Mouse (Mus musculus) intestine, embryonic 14.5 days (tissue): ENCODE data around the gene Vps53. TPM values are rescaled to one million over a fixed set of nuclear protein-coding genes. Genes with fewer than 3 reads are reported as not detected.
A peak's percentile ranks its signal among the peaks of the same experiment; 100 is the strongest.
"Not testable (repeated sequence)": the region's sequence is repeated elsewhere in the genome, so short reads cannot be mapped to it uniquely, and the experiment has no call there.

ENCODE experiments used
- ATAC-seq: fragments of 200-750 bp; cut with Nextera tagmentation; replicated peaks from 2 replicates; pipeline ENCODE4 v1.8.0; 2017; ENCODE audit warnings: low read depth, moderate number of reproducible peaks, moderate TSS enrichment, moderate library complexity; ENCODE audit not compliant: low FRiP score, low TSS enrichment
- DNase-seq: peaks from one replicate; pipeline ENCODE4 v3.0.0-alpha.2; 2018; ENCODE audit warnings: low spot score
- H3K27ac ChIP-seq: fragments of 300-500 bp; sonication (generic); 2 replicates; pipeline ENCODE4 v1.5.1; 2014; ENCODE audit warnings: low read depth, mild to moderate bottlenecking, control low read depth
- H3K27me3 ChIP-seq: fragments of 300-500 bp; sonication (generic); replicated peaks from 2 replicates; pipeline ENCODE4 v1.6.1; 2014; ENCODE audit warnings: low read length, control low read depth; ENCODE audit not compliant: control insufficient read depth, insufficient read depth
- H3K36me3 ChIP-seq: fragments of 300-500 bp; sonication (generic); 2 replicates; pipeline ENCODE4 v1.6.1; 2014; ENCODE audit warnings: low read length, control low read depth; ENCODE audit not compliant: control insufficient read depth, insufficient read depth
- H3K4me1 ChIP-seq: fragments of 300-500 bp; sonication (generic); replicated peaks from 2 replicates; pipeline ENCODE4 v1.6.1; 2014; ENCODE audit warnings: low read length, control low read depth, mixed read lengths; ENCODE audit not compliant: control insufficient read depth, insufficient read depth
- H3K4me2 ChIP-seq: fragments of 300-500 bp; sonication (generic); 2 replicates; pipeline ENCODE4 v1.6.1; 2014; ENCODE audit warnings: low read length
- H3K4me3 ChIP-seq: fragments of 300-500 bp; sonication (generic); 2 replicates; pipeline ENCODE4 v1.5.1; 2014; ENCODE audit warnings: low read depth, low read length, control low read depth, mixed read lengths
- H3K9ac ChIP-seq: fragments of 300-500 bp; sonication (generic); 2 replicates; pipeline ENCODE4 v1.6.1; 2014; ENCODE audit warnings: mild to moderate bottlenecking, low read length
- H3K9me3 ChIP-seq: fragments of 300-500 bp; sonication (generic); 2 replicates; pipeline ENCODE4 v1.6.1; 2016; ENCODE audit warnings: low read length, control low read depth; ENCODE audit not compliant: control insufficient read depth
- WGBS: fragments of 180-500 bp; shearing (Covaris S2); extraction: QIAGEN DNeasy Blood & Tissue Kit; methylation state at CpG from one replicate; pipeline ENCODE4 v1.1.7; 2014; 5-methylcytosine and 5-hydroxymethylcytosine counted together
- polyA plus RNA-seq: library from polyadenylated mRNA; unstranded; fragments of >200 nt; fragmentation: Nextera tagmentation; extraction: Ambion mirVana; gene quantifications from 2 replicates; pipeline ENCODE4 v1.2.1, GENCODE M21; 2014

The Vps53 gene
- polyA plus RNA-seq, 1 experiment from 2014 or later, result 42.5 TPM

- H3K9me3 ChIP-seq, result no peaks in the 10 kb centered on the region
- no peak for ATAC-seq
- 83% methylated on average over 6 of the region's 6 CpGs for WGBS
- no peak overlapping the region for H3K4me3 ChIP-seq
- no peak overlapping the region for H3K9ac ChIP-seq
- H3K27me3 ChIP-seq, result no peaks in the 10 kb centered on the region
- H3K4me1 ChIP-seq, result peaks cover 4% of the 10 kb centered on the region; the same call in 1 of the 2 replicates
- no peak overlapping the region for H3K4me2 ChIP-seq
- no peak for DNase-seq
- H3K27ac ChIP-seq, result no peak overlapping the region
- H3K36me3 ChIP-seq, result peaks cover 14% of the 10 kb centered on the region; the same call in 1 of the 2 replicates
Measured at GRCm38 (mm10) chr11:76015251-76015650, 164.2 kb downstream of the Vps53 start.

GRCm38 (mm10) chr11:76010838-76011624 is 168.4 kb downstream of the Vps53 start:
- Histone ChIP-seq H3K9me3 (no peaks in the 10 kb centered on the region), H3K27ac (peak overlapping the region; percentile 57), H3K36me3 (no peaks in the 10 kb centered on the region), H3K4me3 (no peak overlapping the region), H3K27me3 (no peaks in the 10 kb centered on the region), H3K4me1 (peaks cover 4% of the 10 kb centered on the region; the same call in 1 of the 2 replicates), H3K9ac (no peak overlapping the region), H3K4me2 (no peak overlapping the region)
- ATAC-seq (peak; percentile 78; the same call in 1 of the 2 replicates), DNase-seq (no peak)
- whole genome bisulfite sequencing, result 60% methylated on average over 9 of the region's 9 CpGs

GRCm38 (mm10) chr11:76009101-76009500 is 170.3 kb downstream of the Vps53 start:
- H3K9me3 ChIP-seq, result no peaks in the 10 kb centered on the region
- H3K36me3 ChIP-seq, result no peaks in the 10 kb centered on the region
- DNase-seq, result no peak
- H3K4me1 ChIP-seq, result no peaks in the 10 kb centered on the region
- ATAC-seq, result no peak
- H3K27ac ChIP-seq, result no peak overlapping the region
- H3K27me3 ChIP-seq, result no peaks in the 10 kb centered on the region
- WGBS, result 84% methylated on average over 6 of the region's 6 CpGs
- no peak overlapping the region for H3K4me2 ChIP-seq
- no peak overlapping the region for H3K4me3 ChIP-seq
- no peak overlapping the region for H3K9ac ChIP-seq

GRCm38 (mm10) chr11:76008162-76008561 is 171.3 kb downstream of the Vps53 start:
- ATAC-seq, result no peak
- DNase-seq, result no peak
- Histone ChIP-seq H3K4me2 (no peak overlapping the region), H3K4me3 (no peak overlapping the region), H3K4me1 (no peaks in the 10 kb centered on the region), H3K9me3 (no peaks in the 10 kb centered on the region), H3K9ac (no peak overlapping the region), H3K27ac (no peak overlapping the region), H3K27me3 (no peaks in the 10 kb centered on the region), H3K36me3 (no peaks in the 10 kb centered on the region)
- 84% methylated on average over 2 of the region's 2 CpGs for WGBS

- WGBS, result 89% methylated on average over 7 of the region's 7 CpGs
- not testable (repeated sequence) for H3K4me1 ChIP-seq, H3K27ac ChIP-seq, ATAC-seq, H3K4me2 ChIP-seq, DNase-seq, H3K27me3 ChIP-seq, H3K9ac ChIP-seq, H3K36me3 ChIP-seq, H3K9me3 ChIP-seq, H3K4me3 ChIP-seq
Measured at GRCm38 (mm10) chr11:76004276-76004675, 175.2 kb downstream of the Vps53 start.

GRCm38 (mm10) chr11:76001237-76001878 is 178.1 kb downstream of the Vps53 start:
- H3K27me3 ChIP-seq, result no peaks in the 10 kb centered on the region
- no peak overlapping the region for H3K27ac ChIP-seq
- no peaks in the 10 kb centered on the region for H3K36me3 ChIP-seq
- no peak overlapping the region for H3K4me3 ChIP-seq
- no peak for ATAC-seq
- H3K9ac ChIP-seq, result no peak overlapping the region
- no peaks in the 10 kb centered on the region for H3K9me3 ChIP-seq
- no peak for DNase-seq
- WGBS, result 53% methylated on average over 3 of the region's 3 CpGs
- H3K4me1 ChIP-seq, result peaks cover 3% of the 10 kb centered on the region; the same call in 1 of the 2 replicates
- H3K4me2 ChIP-seq, result no peak overlapping the region

GRCm38 (mm10) chr11:76000701-76001100 is 178.7 kb downstream of the Vps53 start:
- Histone ChIP-seq H3K9me3 (no peaks in the 10 kb centered on the region), H3K36me3 (no peaks in the 10 kb centered on the region), H3K4me3 (no peak overlapping the region), H3K4me1 (peaks cover 3% of the 10 kb centered on the region; the same call in 1 of the 2 replicates), H3K9ac (no peak overlapping the region), H3K27me3 (no peaks in the 10 kb centered on the region), H3K4me2 (no peak overlapping the region), H3K27ac (no peak overlapping the region)
- DNase-seq (no peak), ATAC-seq (no peak)
- whole genome bisulfite sequencing, result 82% methylated on average over 5 of the region's 5 CpGs

- H3K4me2 ChIP-seq, result peak within 1 kb of the TSS; percentile 79
- DNase-seq, result peak; percentile 88
- ATAC-seq, result peak; percentile 83
- H3K27ac ChIP-seq, result no peak within 1 kb of the TSS
- no peaks in the 10 kb centered on the region for H3K36me3 ChIP-seq
- H3K4me1 ChIP-seq, result peaks cover 3% of the 10 kb centered on the region; the same call in 1 of the 2 replicates
- no peaks in the 10 kb centered on the region for H3K27me3 ChIP-seq
- peak within 1 kb of the TSS; percentile 61 for H3K4me3 ChIP-seq
- H3K9ac ChIP-seq, result peak within 1 kb of the TSS; percentile 27; the same call in 1 of the 2 replicates
- H3K9me3 ChIP-seq, result no peaks in the 10 kb centered on the region
- WGBS, result 13% methylated on average over 36 of the region's 36 CpGs
Measured at GRCm38 (mm10) chr11:75999440-76000155, 179.8 kb downstream of the Vps53 start, which contains the start of gene 1700016K19Rik. 1700016K19Rik (plus strand) TSS chr11:75999912.
